Mouse (Mus musculus): Measurements from ENCODE around the gene Lcorl.

DNA sequence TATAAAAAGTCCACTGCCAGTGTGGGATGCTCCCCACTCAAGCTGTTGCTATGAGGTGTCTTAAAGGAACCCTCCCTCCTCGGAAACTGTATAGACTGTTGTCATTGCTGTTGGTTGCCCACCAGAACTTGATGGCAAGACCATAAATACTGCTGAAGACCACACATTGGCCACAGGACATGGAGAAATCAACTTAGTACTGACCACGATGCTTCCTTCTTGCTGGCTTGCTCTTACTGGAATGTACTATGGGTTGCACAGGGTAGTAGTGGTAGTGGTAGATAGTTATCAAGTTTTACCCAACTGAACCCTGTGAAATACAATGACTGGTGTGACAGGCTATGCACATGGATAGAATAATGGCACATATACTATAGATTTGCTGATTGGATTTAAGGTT is 150.6 kb downstream of the Lcorl start:
- TF ChIP-seq CTCF (IDR thresholded peaks at IDR 0.05; ENCODE audit: low read depth): no peak
- no peak for TF ChIP-seq EP300 (optimal IDR thresholded peaks at IDR 0.05)
